Mouse (Mus musculus): ENCODE measurements at regions not wholly inside any gene's neighbourhood (a gene's known extent, or its start where the extent isn't known, plus 50 kb on each side); places are given as distances from the start of the nearest gene placed in this dataset.

DNA sequence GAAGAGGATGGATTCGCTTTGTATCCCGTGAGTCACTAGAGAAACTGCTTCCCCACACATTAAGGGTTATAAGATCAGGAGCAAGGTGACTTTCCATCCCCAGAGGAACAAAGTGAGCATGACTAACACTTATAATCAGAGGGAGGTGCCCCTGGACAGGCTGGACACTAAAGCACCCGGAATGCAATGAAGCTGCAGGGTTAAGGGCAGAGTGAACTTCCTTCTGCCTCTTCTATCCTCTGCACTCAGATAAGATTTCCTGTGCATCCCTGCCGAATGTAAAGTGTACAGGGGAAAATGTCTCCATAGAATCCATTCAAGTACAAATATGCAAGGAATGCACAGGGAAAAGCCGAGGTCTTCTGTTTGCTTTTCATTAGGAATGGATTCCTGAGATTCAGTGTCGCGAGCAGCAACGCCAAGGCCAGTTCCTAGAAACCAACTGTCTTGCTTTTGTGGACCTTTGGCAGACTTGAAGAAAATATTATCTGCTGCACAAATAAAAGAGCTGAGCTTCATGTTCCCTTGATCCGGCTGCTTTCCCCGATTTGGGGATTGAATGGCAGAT, 58.5 kb upstream of the Fbxl7 start:
- H3K27me3 ChIP-seq (ENCODE audit: insufficient read depth, low read length): no peaks in the 10 kb centered on the region
- H3K9me3 ChIP-seq (replicated peaks): no peaks in the 10 kb centered on the region
- H3K4me3 ChIP-seq (ENCODE audit: low read depth, low read length): no peak overlapping the region
- ATAC-seq (ENCODE audit: extremely low read depth, insufficient number of reproducible peaks, low FRiP score, poor library complexity, severe bottlenecking): no peak
- TF ChIP-seq CTCF (IDR thresholded peaks at IDR 0.05; ENCODE audit: low read depth, low read length): no peak
- TF ChIP-seq POLR2AphosphoS5 (IDR thresholded peaks at IDR 0.05; ENCODE audit: insufficient replicate concordance, low read depth, low read length): no peak
- no peak for TF ChIP-seq GATA2 (IDR thresholded peaks at IDR 0.05; ENCODE audit: borderline replicate concordance, low read depth, low read length)
- TF ChIP-seq GATA1 (IDR thresholded peaks at IDR 0.05; ENCODE audit: borderline replicate concordance, low read length): no peak
- no peak for TF ChIP-seq TAL1 (conservative IDR thresholded peaks at IDR 0.05; ENCODE audit: low read depth, low read length)
- no peaks in the 10 kb centered on the region for H3K4me1 ChIP-seq (ENCODE audit: insufficient read depth, low read depth, low read length)
- no peaks in the 10 kb centered on the region for H3K36me3 ChIP-seq (replicated peaks)
- DNase-seq (ENCODE audit: low spot score): no peak

DNA sequence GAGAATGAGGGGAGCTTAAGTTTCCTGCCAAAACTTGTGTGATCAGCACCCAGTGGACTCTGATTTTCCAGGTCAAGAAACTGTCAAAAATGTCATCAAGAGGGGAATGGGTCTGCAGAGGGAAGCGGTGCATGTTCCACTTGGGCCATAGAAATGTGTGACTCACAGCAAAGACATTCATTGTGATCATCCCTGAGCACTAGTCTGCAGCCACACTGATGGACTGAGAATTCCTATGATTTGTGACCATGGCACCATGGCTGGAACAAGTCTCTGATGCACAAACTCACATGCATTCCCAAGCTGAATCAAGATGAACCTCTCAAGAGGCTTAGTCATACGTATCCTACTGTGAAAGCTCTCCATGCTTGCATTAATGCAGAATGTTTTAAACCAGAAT, 63.6 kb upstream of the Fbxl7 start:
- H3K4me1 ChIP-seq (ENCODE audit: insufficient read depth, low read depth, low read length): no peaks in the 10 kb centered on the region
- H3K27me3 ChIP-seq (ENCODE audit: insufficient read depth, low read length): no peaks in the 10 kb centered on the region
- H3K4me3 ChIP-seq (ENCODE audit: low read depth, low read length): no peak overlapping the region
- no peaks in the 10 kb centered on the region for H3K36me3 ChIP-seq (replicated peaks)
- ATAC-seq (ENCODE audit: extremely low read depth, insufficient number of reproducible peaks, low FRiP score, poor library complexity, severe bottlenecking) (no peak), DNase-seq (ENCODE audit: low spot score) (no peak)
- TF ChIP-seq GATA2 (IDR thresholded peaks at IDR 0.05; ENCODE audit: borderline replicate concordance, low read depth, low read length) (no peak), TAL1 (conservative IDR thresholded peaks at IDR 0.05; ENCODE audit: low read depth, low read length) (no peak), POLR2AphosphoS5 (IDR thresholded peaks at IDR 0.05; ENCODE audit: insufficient replicate concordance, low read depth, low read length) (no peak), CTCF (IDR thresholded peaks at IDR 0.05; ENCODE audit: low read depth, low read length) (no peak), GATA1 (IDR thresholded peaks at IDR 0.05; ENCODE audit: borderline replicate concordance, low read length) (no peak)
- no peaks in the 10 kb centered on the region for H3K9me3 ChIP-seq (replicated peaks)

DNA sequence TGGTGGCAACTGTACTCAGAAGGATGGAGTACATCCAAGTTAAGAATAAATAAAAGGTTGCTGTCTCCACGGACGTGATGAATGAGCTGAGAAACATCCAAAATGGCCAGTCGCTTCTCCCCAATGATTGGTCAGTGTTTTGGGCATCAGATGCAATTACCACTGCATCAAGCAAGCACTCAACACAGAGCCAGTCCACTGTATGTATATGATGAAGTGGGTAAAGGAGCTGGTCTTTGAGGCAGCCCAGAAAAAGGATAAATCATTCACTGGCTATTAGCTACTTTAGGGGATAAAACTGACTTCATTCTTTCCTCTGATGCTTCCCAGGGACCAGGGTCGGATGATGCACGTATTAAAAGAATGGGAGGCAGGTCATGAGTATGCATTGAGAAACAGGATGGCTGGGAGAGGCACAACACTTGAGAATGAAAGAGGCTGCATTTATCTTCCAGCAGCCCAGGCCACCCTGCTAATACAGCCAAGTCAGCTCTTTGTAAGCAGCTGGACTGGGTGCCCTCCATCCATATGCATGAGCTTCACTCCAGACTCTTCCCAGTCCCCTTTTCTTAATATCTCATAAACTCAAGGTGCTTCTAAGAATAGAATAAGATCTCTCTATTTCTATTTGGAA, 73.1 kb upstream of the Fbxl7 start:
- Histone ChIP-seq H3K4me1 (ENCODE audit: insufficient read depth, low read depth, low read length) (no peaks in the 10 kb centered on the region), H3K36me3 (replicated peaks) (no peaks in the 10 kb centered on the region), H3K9me3 (replicated peaks) (no peaks in the 10 kb centered on the region), H3K4me3 (ENCODE audit: low read depth, low read length) (no peak overlapping the region), H3K27me3 (ENCODE audit: insufficient read depth, low read length) (no peaks in the 10 kb centered on the region)
- no peak for TF ChIP-seq CTCF (IDR thresholded peaks at IDR 0.05; ENCODE audit: low read depth, low read length)
- TF ChIP-seq GATA2 (IDR thresholded peaks at IDR 0.05; ENCODE audit: borderline replicate concordance, low read depth, low read length): no peak
- no peak for TF ChIP-seq TAL1 (conservative IDR thresholded peaks at IDR 0.05; ENCODE audit: low read depth, low read length)
- TF ChIP-seq GATA1 (IDR thresholded peaks at IDR 0.05; ENCODE audit: borderline replicate concordance, low read length): no peak
- TF ChIP-seq POLR2AphosphoS5 (IDR thresholded peaks at IDR 0.05; ENCODE audit: insufficient replicate concordance, low read depth, low read length): no peak
- ATAC-seq (ENCODE audit: extremely low read depth, insufficient number of reproducible peaks, low FRiP score, poor library complexity, severe bottlenecking) (no peak), DNase-seq (ENCODE audit: low spot score) (no peak)

DNA sequence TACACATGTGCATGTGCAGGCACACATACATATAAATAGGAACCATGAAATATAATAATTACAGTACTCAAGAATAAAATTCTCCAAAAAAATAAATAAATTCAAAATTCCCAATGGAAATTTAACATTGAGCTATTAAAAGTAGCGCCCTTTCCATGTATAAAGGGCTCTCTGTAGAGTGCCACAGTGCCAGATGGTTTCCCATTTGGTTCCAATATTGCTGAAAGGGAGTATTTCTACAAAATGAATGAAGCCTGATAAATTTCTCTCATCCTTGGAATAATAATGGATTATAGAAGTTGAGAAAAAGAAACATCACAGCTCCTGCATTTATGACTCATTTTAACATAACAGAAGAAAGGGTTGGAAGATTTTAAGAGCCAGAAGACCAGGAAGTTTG, 75.4 kb upstream of the Fbxl7 start:
- H3K4me1 ChIP-seq (ENCODE audit: insufficient read depth, low read depth, low read length): no peaks in the 10 kb centered on the region
- no peak for TF ChIP-seq TAL1 (conservative IDR thresholded peaks at IDR 0.05; ENCODE audit: low read depth, low read length)
- TF ChIP-seq POLR2AphosphoS5 (IDR thresholded peaks at IDR 0.05; ENCODE audit: insufficient replicate concordance, low read depth, low read length): no peak
- no peak for TF ChIP-seq GATA2 (IDR thresholded peaks at IDR 0.05; ENCODE audit: borderline replicate concordance, low read depth, low read length)
- no peak for TF ChIP-seq GATA1 (IDR thresholded peaks at IDR 0.05; ENCODE audit: borderline replicate concordance, low read length)
- TF ChIP-seq CTCF (IDR thresholded peaks at IDR 0.05; ENCODE audit: low read depth, low read length): no peak
- no peak overlapping the region for H3K4me3 ChIP-seq (ENCODE audit: low read depth, low read length)
- ATAC-seq (ENCODE audit: extremely low read depth, insufficient number of reproducible peaks, low FRiP score, poor library complexity, severe bottlenecking) (no peak), DNase-seq (ENCODE audit: low spot score) (no peak)
- H3K9me3 ChIP-seq (replicated peaks): no peaks in the 10 kb centered on the region
- no peaks in the 10 kb centered on the region for H3K27me3 ChIP-seq (ENCODE audit: insufficient read depth, low read length)
- H3K36me3 ChIP-seq (replicated peaks): no peaks in the 10 kb centered on the region

DNA sequence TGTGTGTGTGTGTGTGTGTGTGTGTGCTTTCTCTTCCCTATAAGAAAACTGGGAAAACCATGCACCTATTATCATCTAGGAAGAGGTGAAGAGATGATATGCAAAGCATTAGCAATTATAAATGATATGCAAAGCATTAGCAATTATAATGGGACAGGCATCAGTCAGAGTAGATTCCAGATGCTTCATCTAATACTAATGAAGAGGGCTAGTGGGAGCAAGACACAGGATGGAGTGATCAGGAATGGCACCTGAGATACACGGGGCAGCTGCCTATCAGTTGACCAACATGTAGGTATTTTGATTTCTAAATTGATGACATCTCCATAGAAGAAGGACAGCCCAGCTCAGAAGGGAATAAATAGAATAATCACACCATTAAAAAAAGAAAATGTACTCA, 97.7 kb upstream of the Fbxl7 start:
- TF ChIP-seq GATA2 (IDR thresholded peaks at IDR 0.05; ENCODE audit: borderline replicate concordance, low read depth, low read length) (no peak), POLR2AphosphoS5 (IDR thresholded peaks at IDR 0.05; ENCODE audit: insufficient replicate concordance, low read depth, low read length) (no peak)
- H3K4me3 ChIP-seq (ENCODE audit: low read depth, low read length): no peak overlapping the region
- no peaks in the 10 kb centered on the region for H3K4me1 ChIP-seq (ENCODE audit: insufficient read depth, low read depth, low read length)
- DNase-seq (ENCODE audit: low spot score): no peak
- no peaks in the 10 kb centered on the region for H3K9me3 ChIP-seq (replicated peaks)
- no peak for ATAC-seq (ENCODE audit: extremely low read depth, insufficient number of reproducible peaks, low FRiP score, poor library complexity, severe bottlenecking)
- no peaks in the 10 kb centered on the region for H3K27me3 ChIP-seq (ENCODE audit: insufficient read depth, low read length)
- H3K36me3 ChIP-seq (replicated peaks): no peaks in the 10 kb centered on the region

DNA sequence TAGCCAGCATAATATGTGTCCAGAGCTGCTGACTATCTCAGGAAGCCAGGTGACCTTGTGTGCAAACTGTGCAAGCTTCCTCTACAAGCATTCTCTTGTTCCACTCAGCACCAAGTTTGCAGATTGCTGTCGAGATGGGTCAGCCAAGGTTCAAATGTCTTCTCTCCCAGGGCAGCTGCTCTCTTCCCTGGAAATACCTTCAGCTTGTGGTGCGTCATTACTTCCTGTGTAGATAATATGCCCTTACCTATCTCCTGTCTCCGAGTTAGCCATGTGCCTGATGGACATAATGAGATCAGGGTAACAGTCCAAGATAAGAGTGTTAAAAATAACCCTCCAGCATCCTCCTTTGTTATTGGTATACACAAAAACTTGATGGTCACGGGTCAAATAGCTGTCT, 113.7 kb upstream of the Fbxl7 start:
- TF ChIP-seq CTCF (IDR thresholded peaks at IDR 0.05; ENCODE audit: low read depth, low read length) (no peak), GATA2 (IDR thresholded peaks at IDR 0.05; ENCODE audit: borderline replicate concordance, low read depth, low read length) (no peak), TAL1 (conservative IDR thresholded peaks at IDR 0.05; ENCODE audit: low read depth, low read length) (no peak), GATA1 (IDR thresholded peaks at IDR 0.05; ENCODE audit: borderline replicate concordance, low read length) (no peak), POLR2AphosphoS5 (IDR thresholded peaks at IDR 0.05; ENCODE audit: insufficient replicate concordance, low read depth, low read length) (no peak)
- H3K4me3 ChIP-seq (ENCODE audit: low read depth, low read length): no peak overlapping the region
- no peaks in the 10 kb centered on the region for H3K36me3 ChIP-seq (replicated peaks)
- H3K27me3 ChIP-seq (ENCODE audit: insufficient read depth, low read length): no peaks in the 10 kb centered on the region
- no peaks in the 10 kb centered on the region for H3K4me1 ChIP-seq (ENCODE audit: insufficient read depth, low read depth, low read length)
- H3K9me3 ChIP-seq (replicated peaks): no peaks in the 10 kb centered on the region
- ATAC-seq (ENCODE audit: extremely low read depth, insufficient number of reproducible peaks, low FRiP score, poor library complexity, severe bottlenecking) (no peak), DNase-seq (ENCODE audit: low spot score) (no peak)

Measured in G1E (cell line).